Mouse (Mus musculus): ENCODE measurements around the gene Gskip. TPM values are rescaled to one million over a fixed set of nuclear protein-coding genes. Genes with fewer than 3 reads are reported as not detected.

The Gskip gene
- total and polyA plus RNA-seq, 3 experiments, result 12.3 to 21.9 (median 13.3) TPM

DNA sequence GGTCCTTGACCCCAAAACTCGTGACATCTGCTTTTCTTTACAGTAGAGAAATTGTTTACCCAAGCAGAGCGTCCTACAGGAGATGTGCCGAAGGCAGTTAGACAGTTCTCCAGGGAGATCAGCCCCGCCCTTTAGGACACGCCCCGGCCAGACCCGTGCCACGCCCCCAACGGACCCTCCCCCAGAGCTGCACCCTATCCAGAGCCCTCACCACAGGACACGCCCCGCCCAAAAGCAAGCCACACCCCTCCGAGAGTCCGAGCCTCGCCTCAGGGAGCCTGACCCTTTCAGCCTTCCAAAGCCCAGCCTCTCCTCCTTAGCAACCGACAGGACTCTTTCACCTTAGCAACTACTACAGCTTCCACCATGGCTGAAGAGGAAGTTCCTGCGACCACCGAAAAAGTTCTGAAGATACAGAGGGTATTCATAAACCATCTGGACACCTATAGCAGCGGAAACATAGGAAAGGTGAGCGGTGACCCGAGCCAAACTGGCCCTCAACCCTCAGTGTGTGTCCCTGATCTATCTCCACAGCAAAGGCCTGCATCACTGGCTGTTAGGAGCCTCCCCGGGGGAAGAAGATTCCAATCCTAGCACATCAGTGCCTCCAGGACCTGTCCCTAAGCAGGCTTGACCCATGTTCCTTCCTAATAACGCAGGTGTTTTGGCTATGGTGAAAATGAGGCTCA is 21.3 kb downstream of the Gskip start, which contains the start of gene Ak7:
Ak7 (plus strand) TSS at position 178 of the 689 bp plus-strand sequence.
- no peak within 1 kb of the TSS for H3K27ac ChIP-seq (ENCODE audit: insufficient read depth, low read depth)
- TF ChIP-seq KAT2A (IDR thresholded peaks at IDR 0.05; ENCODE audit: insufficient replicate concordance, low read length), result no peak
- TF ChIP-seq CHD2 (IDR thresholded peaks at IDR 0.05; ENCODE audit: low read length), result no peak
- no peak for TF ChIP-seq HCFC1 (IDR thresholded peaks at IDR 0.05; ENCODE audit: low read depth, low read length)
- no peak for TF ChIP-seq UBTF (IDR thresholded peaks at IDR 0.05; ENCODE audit: low read depth, low read length)
- TF ChIP-seq SMC3 (IDR thresholded peaks at IDR 0.05; ENCODE audit: low read depth, low read length), result no peak
- TF ChIP-seq E2F4 (IDR thresholded peaks at IDR 0.05; ENCODE audit: insufficient replicate concordance, low read depth, low read length), result no peak
- TF ChIP-seq IRF4 (IDR thresholded peaks at IDR 0.05; ENCODE audit: low read depth, low read length), result no peak
- no peak for TF ChIP-seq NELFE (IDR thresholded peaks at IDR 0.05; ENCODE audit: low read depth, low read length)
- no peak for TF ChIP-seq MYC (IDR thresholded peaks at IDR 0.05; ENCODE audit: low read depth, low read length)
- TF ChIP-seq ZNF384 (IDR thresholded peaks at IDR 0.05; ENCODE audit: low read depth, low read length), result no peak
- TF ChIP-seq USF2 (conservative IDR thresholded peaks at IDR 0.05; ENCODE audit: low read depth, low read length), result no peak
- TF ChIP-seq CTCF (conservative IDR thresholded peaks at IDR 0.05 in 1 of 2, IDR thresholded peaks at IDR 0.05 in 1 of 2; ENCODE audit: low read depth in 2 of 2, low read length in 2 of 2), result no peak
- no peak for TF ChIP-seq ZMIZ1 (IDR thresholded peaks at IDR 0.05; ENCODE audit: low read depth, low read length)
- TF ChIP-seq TCF12 (IDR thresholded peaks at IDR 0.05; ENCODE audit: low read depth, low read length), result no peak
- peaks cover 5% of the 10 kb centered on the region in 2 experiments; a peak in 2 of 4 replicates for H3K4me1 ChIP-seq (ENCODE audit: control insufficient read depth in 1 of 2, insufficient read depth in 2 of 2)
- peaks cover under 1 to 10% of the 10 kb centered on the region in 2 experiments for H3K36me3 ChIP-seq (replicated peaks in 1 of 2; ENCODE audit: control insufficient read depth in 1 of 2, insufficient read depth in 1 of 2, low read length in 1 of 2)
- no peak within 1 kb of the TSS for H3K4me3 ChIP-seq (replicated peaks in 1 of 3; ENCODE audit: low read depth in 2 of 3, low read length in 2 of 3, poor library complexity in 1 of 3)
- no peak within 1 kb of the TSS for H3K9ac ChIP-seq (ENCODE audit: insufficient read depth, low read depth)
- peak; percentile 51 for DNase-seq (ENCODE audit: extremely low read depth)
- in situ Hi-C loops (cut with MboI; ENCODE audit: low pct_ligation_motif_present, low pct_unique_long_range_greater_than_20kb, low sequenced_read_pairs) (no loop called here), dilution Hi-C loops (cut with MboI; ENCODE audit: extremely low pct_ligation_motif_present, extremely low pct_unique_long_range_greater_than_20kb, low sequenced_read_pairs) (no loop called here)
- no peaks in the 10 kb centered on the region for H3K9me3 ChIP-seq (replicated peaks; ENCODE audit: low read length)
- H3K4me2 ChIP-seq (ENCODE audit: insufficient read depth, low read depth, poor library complexity, severe bottlenecking), result no peak within 1 kb of the TSS; the same call in 1 of the 2 replicates
- no peaks in the 10 kb centered on the region for H3K27me3 ChIP-seq (replicated peaks)
- no peaks in the 10 kb centered on the region for H3K79me2 ChIP-seq (replicated peaks; ENCODE audit: control insufficient read depth, extremely low read depth, insufficient read depth, poor library complexity, severe bottlenecking)

DNA sequence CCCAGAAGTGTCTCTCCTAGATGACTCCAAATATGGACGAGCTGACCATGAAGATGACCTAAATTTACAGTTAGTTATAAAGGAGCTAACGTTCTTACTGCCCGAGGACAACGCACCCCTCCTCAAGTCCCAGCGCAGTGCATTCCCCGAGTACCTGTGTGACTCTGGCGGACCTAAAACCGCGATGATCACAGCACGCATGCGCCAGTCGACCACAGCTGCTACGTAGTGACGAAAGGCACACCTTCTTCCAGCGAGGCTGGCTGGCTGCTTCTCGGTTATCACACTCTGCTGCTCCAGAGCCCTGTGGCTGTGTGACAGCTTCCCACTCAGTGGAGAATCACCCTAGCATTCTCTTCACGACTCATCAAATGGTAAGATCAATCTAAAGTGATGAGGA is 34.0 kb downstream of the Gskip start:
- TF ChIP-seq MAX (IDR thresholded peaks at IDR 0.05; ENCODE audit: low read length), result 0 out of 2 replicates have a peak, but pooled peaks have one; percentile 24
- no peak for TF ChIP-seq ZC3H11A (IDR thresholded peaks at IDR 0.05; ENCODE audit: low read depth, low read length)
- no peak for TF ChIP-seq USF2 (conservative IDR thresholded peaks at IDR 0.05; ENCODE audit: low read depth, low read length)
- no peak for TF ChIP-seq HCFC1 (IDR thresholded peaks at IDR 0.05; ENCODE audit: low read depth, low read length)
- TF ChIP-seq MAFK (IDR thresholded peaks at IDR 0.05; ENCODE audit: insufficient replicate concordance, low read length), result no peak
- TF ChIP-seq ETS1 (conservative IDR thresholded peaks at IDR 0.05; ENCODE audit: low read depth, low read length), result no peak
- no peak for TF ChIP-seq ZKSCAN1 (IDR thresholded peaks at IDR 0.05; ENCODE audit: borderline replicate concordance, low read depth, low read length)
- TF ChIP-seq MAZ (IDR thresholded peaks at IDR 0.05; ENCODE audit: low read depth, low read length), result no peak
- no peak for TF ChIP-seq SIN3A (IDR thresholded peaks at IDR 0.05; ENCODE audit: low read length)
- peak; percentile 86 for TF ChIP-seq NRF1 (IDR thresholded peaks at IDR 0.05; ENCODE audit: low read depth, low read length)
- TF ChIP-seq MYC (IDR thresholded peaks at IDR 0.05; ENCODE audit: low read depth, low read length), result no peak
- no peaks in the 10 kb centered on the region for H3K79me2 ChIP-seq (replicated peaks; ENCODE audit: control insufficient read depth, extremely low read depth, insufficient read depth, poor library complexity, severe bottlenecking)
- in situ Hi-C loops (cut with MboI; ENCODE audit: low pct_ligation_motif_present, low pct_unique_long_range_greater_than_20kb, low sequenced_read_pairs), result no loop called here
- H3K36me3 ChIP-seq (replicated peaks in 1 of 2; ENCODE audit: control insufficient read depth in 1 of 2, insufficient read depth in 1 of 2, low read length in 1 of 2), result no peaks in the 10 kb centered on the region
- no peak overlapping the region for H3K27ac ChIP-seq (ENCODE audit: insufficient read depth, low read depth)
- no peak overlapping the region for H3K9ac ChIP-seq (ENCODE audit: insufficient read depth, low read depth)
- dilution Hi-C loops (cut with MboI; ENCODE audit: extremely low pct_ligation_motif_present, extremely low pct_unique_long_range_greater_than_20kb, low sequenced_read_pairs), result no loop called here
- peak overlapping the region; percentile 13; the same call in 1 of the 2 replicates for H3K4me2 ChIP-seq (ENCODE audit: insufficient read depth, low read depth, poor library complexity, severe bottlenecking)
- peaks cover 4 to 12% of the 10 kb centered on the region in 2 experiments; a peak in 3 of 4 replicates for H3K4me1 ChIP-seq (ENCODE audit: control insufficient read depth in 1 of 2, insufficient read depth in 2 of 2)
- DNase-seq (ENCODE audit: extremely low read depth), result no peak
- peak overlapping the region in 1 of 3 experiments; percentile 16 for H3K4me3 ChIP-seq (replicated peaks in 1 of 3; ENCODE audit: low read depth in 2 of 3, low read length in 2 of 3, poor library complexity in 1 of 3)
- no peaks in the 10 kb centered on the region for H3K27me3 ChIP-seq (replicated peaks)
- no peaks in the 10 kb centered on the region for H3K9me3 ChIP-seq (replicated peaks; ENCODE audit: low read length)
